Mouse (Mus musculus) kidney, adult 2 months (tissue): ENCODE measurements around the gene Mt3.
"Not testable (repeated sequence)": the region's sequence is repeated elsewhere in the genome, so short reads cannot be mapped to it uniquely, and the experiment has no call there.

ENCODE experiments used
- CTCF ChIP-seq: fragments of 200-500 bp; conservative IDR thresholded peaks from 2 replicates; pipeline ENCODE4 v1.5.1; 2011; ENCODE audit warnings: low read depth, mild to moderate bottlenecking, control low read depth, low read length, moderate library complexity, mixed read lengths; ENCODE audit not compliant: insufficient read depth, insufficient read length
- POLR2A ChIP-seq: fragments of 200-500 bp; IDR thresholded peaks from one replicate; pipeline ENCODE4 v1.6.1; 2011; ENCODE audit warnings: low read depth, low read length, control low read depth

DNA sequence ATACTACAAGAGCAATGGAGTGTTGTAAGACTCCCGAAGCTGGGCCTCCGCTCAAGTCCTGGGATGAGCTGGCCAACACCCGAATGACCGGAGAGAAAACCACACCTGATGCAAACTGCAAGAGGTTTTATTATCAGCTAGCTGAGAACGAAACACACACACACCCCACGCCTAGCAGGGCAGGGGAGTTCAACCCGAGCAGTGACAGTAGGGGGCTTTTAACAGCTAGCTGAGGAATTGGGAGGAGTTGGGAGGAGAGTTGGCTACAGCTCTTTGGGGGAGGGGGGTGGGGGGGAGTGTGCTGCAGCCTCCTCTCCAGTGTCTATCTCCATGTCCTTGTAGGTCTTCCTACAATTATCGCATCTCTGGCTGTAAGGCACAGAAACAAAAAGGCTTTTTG, 13.4 kb downstream of the Mt3 start:
- not testable (repeated sequence) for TF ChIP-seq CTCF, POLR2A
